Mouse (Mus musculus) adrenal gland (tissue): Measurements from ENCODE around the gene Brd3.

ENCODE experiments used
- intact Hi-C: fragments of 180-260 bp; cut with DNase I; formaldehyde crosslinking; loops from one replicate; pipeline ENCODE4 v1.15.1; 2025
- microRNA-seq, 2 experiments: library from miRNA; unstranded; fragments of <30 nt; microRNA quantifications; one replicate each; pipeline ENCODE4; 2019

Gene Brd3

GRCm38 (mm10) chr2:27406928-27407327, 100.5 kb downstream of the Brd3 start:
- intact Hi-C loops = no loop called here

GRCm38 (mm10) chr2:27405094-27405884, 102.2 kb downstream of the Brd3 start:
- intact Hi-C loops = no loop called here

GRCm38 (mm10) chr2:27404375-27405093, 102.9 kb downstream of the Brd3 start:
- intact Hi-C loops = no loop called here

- intact Hi-C loops = no loop called here
Observed at GRCm38 (mm10) chr2:27401544-27401943, 105.9 kb downstream of the Brd3 start.

- intact Hi-C loops = no loop called here
Observed at GRCm38 (mm10) chr2:27400083-27400482, 107.4 kb downstream of the Brd3 start.

- intact Hi-C loops = no loop called here
Observed at GRCm38 (mm10) chr2:27396656-27397440, 110.6 kb downstream of the Brd3 start.

Small RNAs within 50 kb of the gene (microRNA-seq; reads per million reads assigned to microRNA genes)
- 0 reads per million in 2 experiments for gene Gm24049
- 0 reads per million in 2 experiments for gene Mir7578
